Mouse (Mus musculus): ENCODE data around the gene Otogl.

DNA sequence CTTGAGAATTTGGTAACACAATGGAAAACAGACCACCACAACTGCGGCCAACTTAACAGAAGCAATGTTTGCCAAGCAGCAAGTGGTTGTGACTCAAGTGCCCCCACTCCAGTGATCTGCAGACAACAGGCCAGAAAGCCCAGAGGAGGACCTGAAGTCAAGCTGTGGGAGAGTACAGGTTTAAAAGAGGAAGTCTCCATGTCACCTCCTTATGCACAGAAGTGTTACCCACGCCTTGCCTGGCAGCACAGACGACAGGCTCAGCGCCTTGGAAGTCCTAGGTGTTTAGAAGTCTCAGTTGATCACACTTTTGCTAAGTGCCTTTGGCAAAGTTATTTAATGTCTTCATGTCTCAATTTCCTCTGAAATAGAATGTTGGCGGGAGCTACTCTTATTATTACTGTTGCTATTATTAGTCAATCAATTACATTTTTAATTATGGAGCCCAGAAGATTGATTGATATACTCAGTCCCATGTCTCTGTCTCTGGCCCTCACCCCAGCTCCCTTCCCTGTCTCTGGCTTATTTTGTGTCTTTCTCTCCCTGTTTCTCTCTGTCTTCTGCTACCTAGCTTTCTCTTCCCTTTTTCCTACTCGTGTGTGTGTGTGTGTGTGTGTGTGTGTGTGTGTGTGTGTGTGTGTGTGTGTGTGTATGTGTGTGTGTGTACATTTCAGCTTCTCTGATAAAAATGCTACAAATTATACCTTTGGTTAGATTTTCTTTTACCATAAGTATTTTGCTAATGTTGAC is 101.1 kb downstream of the Otogl start:
- TF ChIP-seq CTCF (IDR thresholded peaks at IDR 0.05; ENCODE audit: low read depth, low read length) (no peak), POLR2A (IDR thresholded peaks at IDR 0.05; ENCODE audit: borderline replicate concordance, low read depth, low read length) (no peak)

Data from bone marrow macrophage, adult 2 months (primary cell).